Mouse (Mus musculus) gastrocnemius, postnatal 10 days (tissue): ENCODE measurements at regions not wholly inside any gene's neighbourhood (a gene's known extent, or its start where the extent isn't known, plus 50 kb on each side); places are given as distances from the start of the nearest gene placed in this dataset.

Experiments
- DNase-seq: peaks from one replicate; pipeline ENCODE4 v3.0.0; 2021; ENCODE audit warnings: mixed read lengths

DNA sequence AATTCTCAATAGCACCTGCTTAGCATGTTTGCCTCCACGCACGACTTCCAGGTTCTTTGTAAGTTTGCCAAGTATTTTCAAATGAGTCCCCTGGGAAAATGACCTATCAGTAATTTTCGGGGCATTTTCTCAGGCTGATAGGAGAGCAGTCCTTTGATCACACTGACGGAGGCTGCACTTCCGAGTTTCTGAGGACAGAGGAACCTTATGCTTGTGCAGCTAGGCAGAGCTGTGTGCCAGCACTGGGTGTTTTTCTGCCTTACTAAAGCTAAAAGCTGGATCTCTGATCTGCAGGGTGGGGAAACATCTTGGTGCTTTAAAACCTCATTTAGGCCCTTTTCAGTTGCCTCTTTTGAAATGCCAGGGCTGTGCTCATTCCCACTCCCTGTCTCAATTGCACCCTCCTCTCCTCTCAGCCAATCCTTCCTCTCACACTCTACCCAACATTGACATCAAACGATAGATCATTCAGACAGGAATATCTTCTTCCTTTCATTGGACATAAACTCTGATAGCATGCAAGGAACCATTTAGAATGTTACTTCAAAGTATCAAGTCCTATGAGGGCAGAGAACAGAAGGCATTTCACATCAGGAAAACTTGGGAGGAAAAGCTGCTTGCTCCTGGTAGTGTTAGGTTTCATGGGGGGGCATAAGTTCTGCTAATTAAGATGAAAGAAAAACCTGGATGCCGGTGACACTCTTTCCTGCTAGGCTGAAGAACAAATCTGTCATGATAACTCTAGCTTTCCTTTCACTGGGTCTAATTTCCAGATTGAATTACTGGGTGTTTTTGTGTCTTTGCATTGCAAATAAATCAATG lies 95.3 kb downstream of the Lurap1l start:
- DNase-seq: no peak

GRCm38 (mm10) chr4:81006546-81006945 lies 96.1 kb downstream of the Lurap1l start:
- DNase-seq: no peak

DNA sequence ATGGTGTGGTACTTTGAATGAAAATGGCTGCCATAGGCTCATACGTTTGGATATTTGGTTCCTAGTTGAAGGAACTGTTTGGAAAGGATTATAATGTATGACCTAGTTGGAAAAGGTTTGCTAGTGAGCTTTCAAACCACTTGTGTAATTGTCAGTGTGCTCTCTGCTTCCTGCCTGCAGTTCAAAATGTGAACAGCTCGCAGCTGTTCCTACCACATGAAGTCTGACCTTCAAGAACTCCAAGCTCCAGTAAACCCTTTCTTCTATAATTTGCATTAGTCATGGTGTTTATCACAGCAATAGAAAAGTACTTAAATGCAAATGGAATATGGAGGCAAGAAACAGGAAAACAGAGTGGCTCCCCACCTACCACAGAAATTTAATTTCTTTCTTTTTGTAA lies 111.4 kb downstream of the Lurap1l start:
- DNase-seq: no peak

GRCm38 (mm10) chr4:81023436-81023983 lies 113.1 kb downstream of the Lurap1l start:
- DNase-seq: no peak

- no peak for DNase-seq
These were observed 117.1 kb downstream of the Lurap1l start for GRCm38 (mm10) chr4:81027558-81027957.

DNA sequence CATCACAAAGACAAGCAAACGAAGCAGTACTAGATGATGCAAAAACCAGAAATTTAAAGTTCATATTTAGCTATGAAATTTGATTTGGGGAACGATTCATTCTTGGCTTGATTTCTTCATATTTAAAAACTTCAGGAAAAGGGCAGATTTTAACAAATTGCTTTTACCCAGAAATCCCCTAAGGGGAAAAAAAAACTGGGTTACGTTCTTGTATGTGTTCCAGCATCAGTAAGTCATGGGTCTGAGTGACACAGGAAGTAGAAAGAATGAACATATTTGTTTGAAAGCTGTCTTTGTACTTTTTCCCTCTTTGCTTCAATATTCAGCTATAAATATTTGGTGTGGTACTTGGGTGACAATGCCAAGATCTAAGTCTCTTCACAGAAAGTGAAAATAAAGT lies 120.2 kb downstream of the Lurap1l start:
- no peak for DNase-seq

GRCm38 (mm10) chr4:81037336-81037902 lies 127.0 kb downstream of the Lurap1l start:
- DNase-seq: no peak

GRCm38 (mm10) chr4:81058227-81058626 lies 147.8 kb downstream of the Lurap1l start:
- no peak for DNase-seq

DNA sequence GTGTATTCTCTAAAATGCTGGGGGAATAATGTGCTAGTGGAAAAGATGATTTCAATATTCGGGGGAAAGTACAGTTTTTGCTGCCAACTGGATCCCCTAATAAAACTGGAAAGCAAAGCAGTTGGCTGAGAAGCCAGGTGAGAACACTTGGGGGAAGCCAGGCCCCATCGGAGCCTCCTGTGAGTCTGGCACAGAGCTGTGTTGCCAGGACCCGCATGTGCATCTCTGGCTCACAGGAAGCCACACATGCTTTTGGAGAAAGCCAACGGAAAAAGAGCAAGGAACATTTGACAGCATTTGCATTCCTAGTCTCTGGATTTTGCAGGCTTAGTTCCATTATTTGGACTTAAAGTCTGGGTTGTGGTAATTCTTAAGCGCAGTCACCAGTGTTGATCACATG lies 148.4 kb downstream of the Lurap1l start:
- no peak for DNase-seq

DNA sequence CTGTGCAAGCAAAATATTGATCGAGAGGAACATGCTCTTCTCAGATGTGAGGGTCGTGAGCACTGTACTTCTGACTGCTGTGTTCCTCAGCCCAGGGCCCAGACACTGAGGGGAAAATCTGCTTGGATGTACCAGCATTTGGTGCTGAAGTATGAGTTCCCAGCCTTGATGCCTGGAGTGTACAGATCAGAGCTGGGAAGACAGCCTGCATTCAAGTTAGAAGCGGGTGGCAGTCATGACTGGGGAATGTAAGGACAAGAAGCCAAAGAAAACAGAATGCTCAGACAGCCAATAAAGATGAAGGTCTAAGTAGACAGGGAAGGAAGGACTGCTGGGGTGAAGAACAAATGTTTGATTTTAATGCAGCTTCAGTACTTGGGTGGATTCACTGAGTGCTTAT lies 148.9 kb downstream of the Lurap1l start:
- no peak for DNase-seq

GRCm38 (mm10) chr4:81082290-81082947 lies 172.0 kb downstream of the Lurap1l start:
- no peak for DNase-seq

DNA sequence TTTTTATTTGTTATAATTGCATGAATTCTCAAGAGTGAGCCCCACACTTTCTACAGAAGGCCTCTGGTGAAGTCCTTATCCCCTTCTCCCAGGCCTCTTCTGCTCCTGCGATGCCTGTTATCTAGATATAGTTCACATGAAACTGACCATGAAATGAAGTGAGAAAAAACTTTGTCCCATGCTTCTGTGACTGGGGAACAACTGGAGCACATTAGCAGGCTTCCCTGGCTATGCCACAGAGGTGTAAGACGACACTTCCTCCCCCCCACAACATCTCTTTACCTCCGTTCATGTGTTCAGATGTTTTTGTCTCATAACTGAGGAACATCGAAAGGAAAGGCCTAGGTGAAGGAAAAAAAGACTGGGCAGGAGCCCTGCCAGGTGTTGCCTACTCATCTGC lies 174.7 kb downstream of the Lurap1l start:
- DNase-seq: no peak

DNA sequence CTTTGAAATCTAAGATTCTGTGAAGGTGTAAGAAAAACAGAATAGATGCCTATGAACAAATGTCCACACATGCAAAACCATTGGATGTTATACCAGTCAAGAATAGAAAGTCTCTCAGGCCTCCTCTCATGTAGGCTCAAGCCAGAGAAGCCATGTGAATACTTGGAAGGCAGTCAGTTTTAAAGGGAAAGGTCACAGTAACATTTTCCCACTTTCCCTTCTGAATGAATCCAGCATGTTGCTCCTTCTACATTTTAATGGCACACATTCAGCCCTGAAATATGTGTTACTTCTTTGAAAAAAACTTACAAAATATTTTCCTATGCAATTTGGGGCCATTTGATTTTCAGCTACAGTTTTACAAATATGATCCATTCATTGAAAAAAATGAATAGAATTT lies 186.1 kb downstream of the Lurap1l start:
- DNase-seq: no peak

- no peak for DNase-seq
These were observed 187.2 kb downstream of the Lurap1l start for GRCm38 (mm10) chr4:81097597-81097996.

- DNase-seq: no peak
These were observed 190.6 kb downstream of the Lurap1l start for GRCm38 (mm10) chr4:81101049-81101448.

DNA sequence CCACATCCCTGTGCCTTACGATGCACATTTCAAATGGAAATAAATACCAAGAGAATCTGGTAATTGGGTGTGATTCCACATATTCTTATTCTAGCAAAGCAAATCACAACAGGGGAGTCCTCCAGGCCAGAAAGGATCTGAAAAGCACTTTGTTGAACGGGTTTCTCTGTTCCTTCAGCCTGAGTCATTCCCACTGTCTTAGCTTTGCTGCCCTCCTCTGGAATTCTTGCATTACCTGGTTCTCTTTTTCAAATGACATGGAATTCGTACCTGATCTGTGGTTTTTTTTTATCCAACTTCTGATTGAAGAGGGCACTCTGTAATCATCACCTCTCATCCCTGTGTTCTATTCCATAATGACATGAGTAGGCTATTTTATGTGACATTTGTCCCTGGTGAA lies 200.9 kb downstream of the Lurap1l start:
- DNase-seq: no peak

DNA sequence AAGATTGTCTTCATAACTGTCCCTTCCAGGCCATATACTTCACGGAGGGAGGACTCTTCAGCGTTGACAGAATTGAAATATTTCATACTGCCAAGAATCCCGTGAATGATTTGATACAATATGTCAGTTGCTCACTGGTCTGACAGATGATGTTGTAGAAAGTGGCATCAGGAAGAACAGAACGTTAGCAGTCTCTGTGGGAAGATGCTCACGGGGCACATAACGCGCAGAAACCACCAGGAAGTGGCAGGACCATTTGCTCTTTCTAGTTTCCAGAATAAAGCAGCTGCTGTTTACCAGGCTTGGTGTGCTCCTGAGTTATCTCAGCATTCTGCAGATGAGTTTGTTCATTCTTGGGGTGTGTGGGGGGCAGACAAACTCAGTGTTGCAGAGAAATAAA lies 206.0 kb downstream of the Lurap1l start:
- no peak for DNase-seq

DNA sequence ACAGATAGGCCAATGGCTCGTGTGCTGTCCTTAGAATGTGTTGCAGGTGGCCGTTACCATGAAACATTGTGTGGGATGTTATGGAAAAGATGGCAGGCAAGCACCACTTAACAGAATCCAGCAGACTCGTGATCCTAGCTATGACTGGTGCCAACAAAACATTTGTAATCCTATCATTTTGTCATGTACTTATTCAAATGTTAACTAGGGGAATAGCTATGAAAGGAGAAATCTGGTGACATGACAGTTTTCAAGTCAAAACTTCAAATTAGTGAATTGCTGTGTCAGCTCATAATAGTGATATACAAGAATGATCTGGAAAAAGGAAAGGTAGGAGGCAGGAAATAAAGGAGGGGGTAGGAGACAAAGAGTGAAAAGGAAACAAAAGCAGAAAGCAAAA lies 213.7 kb downstream of the Lurap1l start:
- DNase-seq: no peak

GRCm38 (mm10) chr4:81129874-81130273 lies 219.4 kb downstream of the Lurap1l start:
- no peak for DNase-seq

GRCm38 (mm10) chr4:81173111-81173510 lies 262.7 kb downstream of the Lurap1l start:
- DNase-seq: no peak

DNA sequence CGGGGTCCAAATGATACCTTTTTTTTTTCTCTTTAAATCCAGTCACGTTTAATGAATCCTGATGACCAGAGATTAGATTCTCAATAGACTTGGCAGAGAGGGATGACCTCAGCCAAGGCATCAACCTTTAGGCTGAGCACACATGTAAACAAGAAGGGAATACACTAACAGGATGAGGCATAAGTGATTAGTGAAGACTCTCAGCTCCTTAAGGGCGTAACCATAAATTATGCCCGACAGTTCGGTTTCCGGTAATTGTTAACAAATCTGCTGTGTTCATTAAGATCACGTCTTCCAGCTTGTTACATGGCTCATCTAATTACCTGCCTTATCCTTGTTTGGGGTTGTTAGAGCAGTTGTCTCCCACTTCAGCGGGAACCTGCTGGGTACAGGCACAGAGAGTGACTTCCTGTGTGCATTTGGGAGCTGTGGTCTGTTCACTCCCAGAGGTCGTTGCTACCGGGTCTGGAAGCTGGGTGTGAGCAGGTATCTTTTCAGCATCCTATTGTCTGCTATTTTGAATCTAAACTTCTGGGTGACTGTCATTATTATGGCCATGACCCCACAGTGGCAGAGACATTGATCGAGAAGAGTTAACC lies 265.1 kb downstream of the Mpdz start:
- no peak for DNase-seq

DNA sequence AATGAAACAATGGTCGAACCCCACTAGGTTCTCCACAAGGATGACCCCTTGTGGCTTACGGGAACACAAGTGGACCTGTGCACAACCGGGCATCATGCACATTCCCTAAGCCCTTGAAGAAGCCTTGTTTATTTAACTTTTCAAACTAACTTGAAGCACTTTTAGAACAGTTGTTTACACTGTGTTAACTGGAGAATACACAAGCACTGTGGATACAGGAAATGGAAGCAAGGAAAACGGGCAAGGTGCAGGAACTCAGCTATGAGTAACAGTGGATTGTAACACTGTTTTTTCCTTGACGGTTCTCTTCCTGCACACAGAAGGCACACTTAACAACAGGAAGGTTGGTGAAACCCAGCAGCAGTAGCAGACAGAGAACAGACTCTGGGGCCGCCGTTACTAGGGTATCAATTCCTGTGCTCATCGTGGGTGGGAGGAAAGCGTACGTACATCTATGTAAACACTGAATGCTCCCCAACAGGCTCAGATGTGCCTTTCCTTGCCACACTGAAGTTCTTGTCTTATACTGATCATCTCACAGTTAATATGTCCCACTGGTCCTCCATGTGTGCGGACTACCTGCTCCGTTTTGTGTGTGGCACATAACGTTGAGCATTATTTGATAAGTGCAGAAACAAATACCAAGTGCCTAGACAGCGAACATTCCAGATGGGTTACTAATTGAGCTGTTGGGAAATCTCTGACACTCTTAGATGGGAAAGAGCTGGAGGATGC lies 264.4 kb downstream of the Mpdz start:
- no peak for DNase-seq
